Mouse (Mus musculus) CH12F3 (cell line): Measurements from ENCODE around the gene Cebpz.

Experiments used
- in situ Hi-C: fragments of 300-500 bp; cut with MboI; formaldehyde crosslinking; loops from 2 replicates; pipeline ENCODE4 v1.14.3; 2020; ENCODE audit warnings: low sequenced_read_pairs

Cebpz gene

DNA sequence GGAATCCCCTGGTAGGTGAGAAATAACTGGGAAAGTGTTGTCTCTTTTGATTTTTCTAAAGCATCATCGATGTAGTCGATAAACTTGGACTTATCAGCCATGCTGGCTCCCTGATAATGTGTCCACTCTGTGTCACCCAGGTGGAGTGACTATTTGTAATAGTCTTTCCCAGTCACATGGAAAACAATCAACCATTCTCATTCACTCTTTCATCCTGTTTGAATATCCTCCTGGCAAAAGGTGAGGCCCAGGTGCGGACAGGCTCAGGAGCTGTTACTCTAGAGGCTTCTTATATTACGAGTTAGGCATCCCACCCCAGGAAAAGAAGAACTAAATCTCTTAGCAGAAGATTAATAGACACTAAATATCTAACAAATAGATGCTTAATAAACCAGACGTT, 30.0 kb downstream of the Cebpz start, which contains the start of gene Sult6b1:
TSS of gene Sult6b1 (minus strand) at position 101 of the 400 bp plus-strand sequence.
- in situ Hi-C loops: no loop called here

- in situ Hi-C loops: no loop called here
Observed at GRCm38 (mm10) chr17:78903158-78903557, 33.7 kb downstream of the Cebpz start.

DNA sequence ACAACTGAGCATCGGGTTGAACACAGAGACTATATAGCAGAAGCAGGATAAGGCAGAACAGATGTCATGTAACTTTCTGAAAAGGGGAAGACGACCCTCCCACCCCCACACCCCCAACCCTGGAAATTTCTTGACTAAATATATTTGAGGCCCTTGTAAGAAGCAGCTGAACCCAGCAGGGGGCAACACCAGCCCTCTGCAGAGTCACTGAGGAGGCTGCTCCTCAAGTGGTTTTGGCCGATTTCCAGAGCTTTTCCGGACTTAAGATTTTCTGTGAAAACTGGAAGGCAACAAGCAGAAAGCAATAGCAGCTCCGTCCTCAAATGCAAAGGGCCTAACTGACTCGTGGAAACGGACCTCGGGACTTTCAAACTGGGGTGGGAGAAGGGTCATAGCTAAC, 41.5 kb downstream of the Cebpz start:
- in situ Hi-C loops: no loop called here

GRCm38 (mm10) chr17:78894991-78895390, 41.9 kb downstream of the Cebpz start:
- in situ Hi-C loops: no loop called here

- in situ Hi-C loops: no loop called here
Observed at GRCm38 (mm10) chr17:78891020-78891419, 45.8 kb downstream of the Cebpz start.

GRCm38 (mm10) chr17:78889184-78889583, 47.7 kb downstream of the Cebpz start:
- in situ Hi-C loops: no loop called here

- in situ Hi-C loops: no loop called here
Observed at GRCm38 (mm10) chr17:78888554-78888953, 48.3 kb downstream of the Cebpz start.

DNA sequence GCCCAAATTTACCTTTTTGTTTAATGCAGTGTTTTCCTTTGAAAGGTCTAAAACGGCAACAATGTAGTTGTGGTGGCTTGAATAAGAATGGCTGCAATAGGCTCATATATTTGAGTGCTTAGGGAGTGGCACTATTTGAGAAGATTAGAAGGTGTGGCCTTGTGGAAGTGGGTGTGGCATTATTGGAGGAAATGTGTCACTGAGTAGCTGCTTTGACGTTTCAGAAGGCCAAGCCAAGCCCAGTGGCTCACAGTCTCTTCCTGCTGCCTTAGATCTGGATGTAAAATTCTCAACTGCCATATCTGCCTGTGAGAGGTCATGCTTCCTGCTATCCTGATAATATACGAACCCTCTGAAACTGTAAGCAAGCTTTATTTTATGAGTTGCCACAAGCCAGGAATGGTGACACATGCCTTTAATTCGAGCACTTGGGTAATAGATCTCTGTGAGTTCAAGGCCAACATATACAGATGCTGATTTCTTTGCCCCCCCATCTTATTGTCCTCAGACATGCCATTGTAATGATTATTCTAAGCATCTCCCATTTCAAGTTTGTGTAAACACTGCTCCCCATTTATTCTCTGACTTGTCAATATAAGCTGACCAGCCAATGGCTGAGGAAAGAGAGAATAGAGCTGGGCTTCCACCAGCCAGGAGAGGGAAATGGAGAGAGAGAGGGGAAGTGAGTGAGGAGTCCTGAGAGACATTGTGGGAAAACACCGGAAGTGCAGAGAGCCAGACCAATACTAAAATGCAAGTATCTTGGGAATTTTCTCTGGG, 51.4 kb downstream of the Cebpz start:
- in situ Hi-C loops: no loop called here

DNA sequence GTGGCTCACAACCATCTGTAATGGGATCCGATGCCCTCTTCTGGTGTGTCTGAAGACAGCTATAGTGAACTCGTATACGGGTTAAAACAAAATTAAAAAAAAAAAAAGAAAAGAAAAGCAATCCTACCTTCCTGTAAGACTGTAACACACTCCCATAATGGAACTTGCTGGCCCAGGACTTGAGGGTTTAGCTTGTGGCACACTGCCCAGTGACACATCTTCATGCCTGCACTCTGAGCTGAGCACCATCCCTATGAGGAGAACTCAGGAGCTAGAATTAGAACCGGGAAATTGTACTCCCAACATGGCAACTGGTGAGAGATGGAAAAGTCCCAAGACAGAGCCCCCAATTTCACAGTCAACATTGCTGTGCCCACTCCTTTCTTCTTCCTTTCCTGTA, 53.6 kb downstream of the Cebpz start:
- in situ Hi-C loops: no loop called here

- in situ Hi-C loops: no loop called here
Observed at GRCm38 (mm10) chr17:78882401-78883112, 54.3 kb downstream of the Cebpz start, which contains the start of gene Eif2ak2. Gene Eif2ak2 (minus strand): TSS chr17:78882573.

- in situ Hi-C loops: no loop called here
Observed at GRCm38 (mm10) chr17:78881878-78882304, 55.0 kb downstream of the Cebpz start.

GRCm38 (mm10) chr17:78873886-78874285, 63.0 kb downstream of the Cebpz start:
- in situ Hi-C loops: no loop called here
